Mouse (Mus musculus): ENCODE measurements around the gene 4930426L09Rik.

Gene 4930426L09Rik

DNA sequence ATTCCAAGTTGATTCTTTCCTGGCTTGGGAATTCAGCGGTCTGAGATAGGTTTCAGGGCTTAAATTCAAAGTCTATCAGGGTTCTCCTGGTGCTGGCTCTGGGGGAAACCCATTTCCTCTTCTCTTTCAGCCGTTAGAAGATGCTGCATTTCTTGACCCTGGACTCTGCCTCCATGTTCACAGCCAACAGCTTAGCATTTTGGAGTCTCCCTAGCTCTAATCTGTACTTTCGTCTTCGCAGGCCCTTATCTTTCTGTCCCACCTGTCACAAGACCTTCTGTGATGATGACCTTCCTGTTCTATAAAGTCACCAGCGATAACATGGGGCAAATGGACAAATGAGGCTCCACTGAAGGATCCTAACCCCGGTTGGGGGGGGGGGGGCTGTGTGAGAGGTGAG lies 13.3 kb downstream of the 4930426L09Rik start:
- no peak for DNase-seq (ENCODE audit: low read depth, low spot score)

DNA sequence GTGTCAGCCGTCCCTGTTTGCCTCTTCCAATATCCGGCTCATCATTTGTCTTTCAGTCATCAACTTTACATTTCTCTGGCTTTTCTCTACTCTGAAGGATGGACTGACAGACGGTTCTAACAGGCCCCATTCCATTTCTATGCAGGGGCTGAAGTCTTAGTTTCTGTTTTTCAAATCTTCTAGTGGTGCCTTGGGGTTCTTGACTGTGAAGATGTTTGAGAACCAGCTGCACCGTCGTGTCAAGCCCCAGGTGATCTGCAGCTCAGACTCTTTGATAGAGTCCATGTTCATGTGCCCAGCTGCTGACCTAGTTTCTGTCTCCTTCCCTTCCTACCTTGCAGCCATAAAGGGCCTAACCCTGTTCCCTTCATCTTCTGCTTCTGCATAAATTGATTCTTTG lies 18.2 kb downstream of the 4930426L09Rik start:
- DNase-seq (ENCODE audit: low read depth, low spot score): no peak

GRCm38 (mm10) chr2:19016839-19017238 lies 18.7 kb downstream of the 4930426L09Rik start:
- no peak for DNase-seq (ENCODE audit: low read depth, low spot score)

GRCm38 (mm10) chr2:19018034-19018433 lies 19.9 kb downstream of the 4930426L09Rik start:
- DNase-seq (ENCODE audit: low read depth, low spot score): no peak

GRCm38 (mm10) chr2:19024807-19025206 lies 26.7 kb downstream of the 4930426L09Rik start:
- no peak for DNase-seq (ENCODE audit: low read depth, low spot score)

- DNase-seq (ENCODE audit: low read depth, low spot score): no peak
Observed at GRCm38 (mm10) chr2:19037430-19037829, 39.3 kb downstream of the 4930426L09Rik start.

DNA sequence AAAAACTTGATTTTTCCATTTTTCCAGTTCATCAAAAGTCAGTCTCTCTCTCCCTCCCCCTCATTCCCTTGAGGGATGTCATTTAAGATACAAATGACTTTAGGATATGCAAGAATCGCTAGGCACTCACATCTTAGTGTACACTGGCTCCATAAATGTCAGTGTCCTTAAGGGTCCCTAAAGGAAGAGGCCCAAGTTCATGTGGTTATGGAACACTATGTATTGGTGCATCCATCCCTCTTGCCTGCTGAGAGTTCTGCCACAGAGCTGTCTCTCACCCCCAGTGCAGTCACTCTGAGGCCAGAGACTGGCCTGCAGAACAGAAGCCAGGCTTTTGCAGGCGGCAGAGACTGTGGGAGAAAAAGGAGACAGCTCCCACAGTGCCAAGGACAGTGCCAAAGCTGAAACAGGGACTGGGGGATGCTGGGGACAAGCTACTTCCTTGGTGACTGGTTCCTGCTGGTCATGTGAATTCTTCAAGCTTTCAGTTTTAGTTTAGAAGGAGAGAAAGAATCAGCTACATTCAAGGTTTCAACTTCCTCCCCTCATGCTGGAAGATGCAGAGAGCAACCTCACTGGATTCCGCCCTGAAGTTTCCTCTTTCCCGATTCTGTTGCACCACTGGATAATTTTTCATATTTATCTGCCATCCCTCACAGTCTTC lies 39.9 kb downstream of the 4930426L09Rik start:
- no peak for DNase-seq (ENCODE audit: low read depth, low spot score)

DNA sequence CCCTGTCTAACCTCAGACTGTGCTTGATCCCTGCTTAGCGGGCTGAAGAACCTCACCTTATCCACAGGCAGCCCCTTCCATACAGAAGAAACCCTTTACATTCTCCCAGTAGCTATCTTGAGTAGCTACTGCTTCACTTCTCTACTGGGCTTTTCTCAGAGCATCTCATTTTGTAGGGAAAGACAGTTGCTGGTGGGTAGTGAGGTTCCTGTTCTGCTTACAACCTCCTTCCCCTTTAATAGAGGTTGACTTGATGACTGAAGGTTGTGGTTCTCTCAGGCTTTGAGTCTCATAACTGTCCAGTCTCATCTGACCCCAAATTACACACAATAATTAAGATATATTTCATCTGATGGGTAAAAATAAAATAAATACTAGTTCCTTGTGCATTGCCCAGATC lies 50.1 kb downstream of the 4930426L09Rik start:
- no peak for DNase-seq (ENCODE audit: low read depth, low spot score)

DNA sequence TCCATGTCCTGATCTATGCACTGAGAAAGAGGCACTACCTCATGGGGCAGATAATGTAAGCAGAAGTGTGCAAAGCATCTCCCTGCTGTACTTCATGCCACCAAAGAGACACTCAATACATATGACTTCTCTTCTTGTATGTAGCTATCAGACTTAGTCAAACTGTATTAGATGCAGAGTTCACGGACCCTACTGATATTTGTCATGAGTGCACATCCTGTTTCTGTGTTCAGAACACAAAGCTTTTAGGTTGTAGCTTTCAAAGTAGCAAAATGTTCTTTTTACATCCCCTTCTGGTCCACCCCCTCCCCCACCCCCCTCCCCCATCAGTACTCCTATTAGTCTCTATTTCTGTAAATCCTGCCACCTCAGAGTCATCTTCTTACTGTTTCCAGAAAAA lies 51.2 kb downstream of the 4930426L09Rik start:
- DNase-seq (ENCODE audit: low read depth, low spot score): no peak

Data from forelimb bud, embryonic 11.5 days (tissue).